ENCODE assay signal across 10 mouse cellular contexts in the genomic region with DNA sequence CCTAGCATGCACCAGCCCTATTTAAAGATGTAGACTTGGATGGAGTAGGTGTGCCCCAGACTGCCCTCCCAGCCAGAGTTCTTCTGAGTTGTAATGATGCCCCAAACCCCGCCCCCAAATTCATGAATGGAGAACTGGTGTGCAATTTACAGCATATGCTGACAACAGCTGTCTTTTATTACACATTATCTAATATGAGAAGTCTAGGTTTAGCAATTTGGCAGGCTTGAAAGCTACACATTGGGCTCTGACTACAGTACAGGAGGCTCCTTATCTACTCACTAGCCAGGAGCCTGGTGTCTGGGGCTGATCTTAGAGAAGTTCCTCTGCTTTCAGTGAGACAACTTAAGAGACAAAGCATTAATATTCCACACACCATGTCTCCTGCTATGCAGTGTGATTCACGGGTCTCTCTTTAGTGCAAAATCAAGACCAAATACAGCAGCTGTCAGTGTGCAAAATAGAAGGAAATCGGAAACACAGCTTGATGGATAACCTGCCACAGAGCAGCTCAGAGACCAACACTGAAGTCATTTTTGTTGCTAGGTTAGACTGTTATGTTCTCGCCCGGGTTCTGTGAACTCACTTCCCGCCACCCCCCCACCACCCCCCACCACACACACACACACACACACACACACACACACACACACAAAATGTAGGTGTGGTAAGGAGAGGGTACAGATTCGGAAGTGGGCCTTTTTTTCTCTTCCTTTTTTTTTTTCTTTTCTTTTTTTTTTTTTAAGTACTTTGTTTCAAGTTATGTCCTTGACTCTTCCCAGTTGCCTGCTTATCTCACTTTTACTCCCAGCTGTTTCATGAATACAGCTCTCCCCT. TPM values are rescaled to one million over a fixed set of nuclear protein-coding genes. Genes with fewer than 3 reads are reported as not detected.
A peak's percentile ranks its signal among the peaks of the same experiment; 100 is the strongest.
DNase-seq lines count a peak whose midpoint lies in the region; ATAC-seq and TF ChIP-seq lines count a peak whose summit lies in the region.
"Had no signal": no experiment of that assay in that cellular context is flagged by ENCODE, and none has a peak within 500 bp of the region (broad histone marks: within the 10 kb centered on the region; RNA-seq: fewer than 3 reads in every experiment).

No protein-coding gene starts in this region.

- no peak overlapping the region for H3K4me2 ChIP-seq in hindbrain, postnatal 0 days (ENCODE audit: low read depth, low read length)
- H3K4me2 ChIP-seq: stomach, embryonic 15.5 days had no signal

- H3K4me3 ChIP-seq in kidney, adult 2 months (ENCODE audit: insufficient read depth, low read depth, low read length), result no peak overlapping the region
- H3K4me3 ChIP-seq in hindbrain, postnatal 0 days (ENCODE audit: low read length), result no peak overlapping the region
- H3K4me3 ChIP-seq: stomach, embryonic 15.5 days had no signal

- no peaks in the 10 kb centered on the region for H3K27me3 ChIP-seq in kidney, adult 2 months (replicated peaks; ENCODE audit: control insufficient read depth, insufficient read depth, low read length)
- H3K27me3 ChIP-seq in hindbrain, postnatal 0 days (ENCODE audit: insufficient read depth, low read length), result no peaks in the 10 kb centered on the region
- H3K27me3 ChIP-seq: stomach, embryonic 15.5 days had no signal

- peak; percentile 18 for DNase-seq in kidney, adult 2 months
- no peak for DNase-seq in kidney, postnatal 10 days
- peak; percentile 75 for DNase-seq in T-cell, adult 2 months (ENCODE audit: low spot score)
- no peak for DNase-seq in hindbrain, postnatal 0 days (ENCODE audit: low spot score)
- no peak for DNase-seq in cerebellum, postnatal 4 days (ENCODE audit: low spot score in 2 of 2)
- no peak for DNase-seq in embryo, embryonic 9.5 days (ENCODE audit: extremely low spot score)
- DNase-seq in retina, postnatal 1 day, result no peak
- DNase-seq: lung, adult 18-20 months had no signal

- no peak for TF ChIP-seq CTCF in kidney, adult 2 months (conservative IDR thresholded peaks at IDR 0.05; ENCODE audit: insufficient read depth, insufficient read length, low read depth, low read length)
- TF ChIP-seq CTCF in hindbrain, postnatal 0 days (IDR thresholded peaks at IDR 0.05; ENCODE audit: low read depth), result no peak

- WGBS in kidney, adult 2 months, result 66% methylated on average over 7 of the region's 7 CpGs
- 53% methylated on average over 7 of the region's 7 CpGs for WGBS in hindbrain, postnatal 0 days

- no peak overlapping the region for H3K27ac ChIP-seq in kidney, adult 2 months (ENCODE audit: insufficient read depth, low read depth, low read length)
- no peak overlapping the region for H3K27ac ChIP-seq in hindbrain, postnatal 0 days
- H3K27ac ChIP-seq: stomach, embryonic 15.5 days had no signal

- H3K9ac ChIP-seq in hindbrain, postnatal 0 days (replicated peaks; ENCODE audit: low read length), result no peak overlapping the region
- H3K9ac ChIP-seq: stomach, embryonic 15.5 days had no signal

- 0 out of 2 replicates have a peak, but pooled peaks cover under 1% of the 10 kb centered on the region for H3K4me1 ChIP-seq in kidney, adult 2 months (ENCODE audit: control insufficient read depth, insufficient read depth, low read length)
- H3K4me1 ChIP-seq in hindbrain, postnatal 0 days (ENCODE audit: insufficient read depth, low read length), result no peaks in the 10 kb centered on the region
- H3K4me1 ChIP-seq: stomach, embryonic 15.5 days had no signal

- no peaks in the 10 kb centered on the region for H3K9me3 ChIP-seq in hindbrain, postnatal 0 days (ENCODE audit: low read length)
- H3K9me3 ChIP-seq: stomach, embryonic 15.5 days had no signal

- ATAC-seq in hindbrain, postnatal 0 days, result peak; percentile 47; the same call in 1 of the 2 replicates
- ATAC-seq in neutrophil, adult 5-6 weeks (ENCODE audit: extremely low read depth, insufficient number of reproducible peaks, low FRiP score, poor library complexity, severe bottlenecking), result peak; percentile 6; the same call in 1 of the 2 replicates

- H3K36me3 ChIP-seq in kidney, adult 2 months (ENCODE audit: control insufficient read depth, insufficient read depth, low read length), result no peaks in the 10 kb centered on the region
- H3K36me3 ChIP-seq in hindbrain, postnatal 0 days (ENCODE audit: insufficient read depth, low read length), result no peaks in the 10 kb centered on the region
- H3K36me3 ChIP-seq: stomach, embryonic 15.5 days had no signal

- TF ChIP-seq POLR2A in kidney, adult 2 months (IDR thresholded peaks at IDR 0.05; ENCODE audit: low read depth, low read length), result no peak

RNA-seq across cellular contexts. Expression of gene Cytip, which starts 39.8 kb away (rescaled TPM):
- 22.0 and 23.1 TPM in 2 replicates for polyA plus RNA-seq in kidney, adult 2 months (2012; rRNA removed)
- 0.11 TPM in 1 of 2 replicates, not detected in the other for total RNA-seq in hindbrain, postnatal 0 days (2014; rRNA removed)
- 0.24 and 0.49 TPM in 2 replicates for polyA plus RNA-seq in hindbrain, postnatal 0 days (2015; fragmentation: Nextera tagmentation; extraction: Ambion mirVana)
- 565 and 722 TPM in 2 replicates for total RNA-seq in neutrophil, adult 5-6 weeks (2017)

Comparison
In these comparisons a context has a peak if more than half of its experiments do, and no peak if none do; other contexts are left out.
1. DNase-seq: peak in kidney, adult 2 months (single experiment) and T-cell, adult 2 months (single experiment); none in kidney, postnatal 10 days (single experiment), hindbrain, postnatal 0 days (single experiment), cerebellum, postnatal 4 days (0 of 2), embryo, embryonic 9.5 days (single experiment) and retina, postnatal 1 day (single experiment).
2. RNA of gene Cytip, which starts 39.8 kb away (total RNA-seq): 565 to 722 TPM in neutrophil, adult 5-6 weeks; 0.11 TPM in hindbrain, postnatal 0 days; every median in the first group is over 100 times any median in the second.